Mouse (Mus musculus) neural tube, embryonic 14.5 days (tissue): ENCODE measurements around the gene Pgbd5. TPM values are rescaled to one million over a fixed set of nuclear protein-coding genes. Genes with fewer than 3 reads are reported as not detected.

ENCODE experiments used
- ATAC-seq: fragments of 200-750 bp; cut with Nextera tagmentation; 2 replicates; pipeline ENCODE4 v1.8.0; 2017; ENCODE audit warnings: low read depth, mild to moderate bottlenecking, moderate TSS enrichment, moderate library complexity
- H3K27ac ChIP-seq: fragments of 300-500 bp; sonication (generic); 2 replicates; pipeline ENCODE4 v1.5.1; 2014; ENCODE audit warnings: low read depth, mild to moderate bottlenecking, control low read depth, low read length, moderate library complexity, mixed read lengths
- H3K27me3 ChIP-seq: fragments of 300-500 bp; sonication (generic); 2 replicates; pipeline ENCODE4 v1.6.1; 2014; ENCODE audit warnings: low read length; ENCODE audit not compliant: control insufficient read depth, insufficient read depth
- H3K36me3 ChIP-seq: fragments of 300-500 bp; sonication (generic); 2 replicates; pipeline ENCODE4 v1.6.1; 2014; ENCODE audit warnings: low read length, mixed read lengths; ENCODE audit not compliant: control insufficient read depth, insufficient read depth
- H3K4me1 ChIP-seq: fragments of 300-500 bp; sonication (generic); 2 replicates; pipeline ENCODE4 v1.6.1; 2014; ENCODE audit warnings: low read length; ENCODE audit not compliant: control insufficient read depth, insufficient read depth
- H3K4me2 ChIP-seq: fragments of 300-500 bp; sonication (generic); 2 replicates; pipeline ENCODE4 v1.6.1; 2014; ENCODE audit warnings: mild to moderate bottlenecking, low read depth, low read length, control low read depth
- H3K4me3 ChIP-seq: fragments of 300-500 bp; sonication (generic); 2 replicates; pipeline ENCODE4 v1.5.1; 2014; ENCODE audit warnings: low read depth, low read length, control low read depth, mixed read lengths
- H3K9ac ChIP-seq: fragments of 300-500 bp; sonication (generic); replicated peaks from 2 replicates; pipeline ENCODE4 v1.6.1; 2014; ENCODE audit warnings: low read depth, mild to moderate bottlenecking, control low read depth, low read length, mixed read lengths
- H3K9me3 ChIP-seq: fragments of 300-500 bp; sonication (generic); 2 replicates; pipeline ENCODE4 v1.6.1; 2016; ENCODE audit warnings: low read length; ENCODE audit not compliant: control insufficient read depth
- WGBS: fragments of 180-500 bp; shearing (Covaris S2); extraction: QIAGEN DNeasy Blood & Tissue Kit; methylation state at CpG from one replicate; pipeline ENCODE4 v1.1.7; 2014; 5-methylcytosine and 5-hydroxymethylcytosine counted together
- polyA plus RNA-seq: library from polyadenylated mRNA; unstranded; fragments of >200 nt; fragmentation: Nextera tagmentation; extraction: Ambion mirVana; gene quantifications from 2 replicates; pipeline ENCODE4 v1.2.1, GENCODE M21; 2014

The Pgbd5 gene
- polyA plus RNA-seq, 1 experiment from 2014 or later, result 17.1 TPM

- H3K9me3 ChIP-seq, result no peaks in the 10 kb centered on the region
- H3K27ac ChIP-seq, result no peak overlapping the region
- WGBS, result 92% methylated on average over 20 of the region's 23 CpGs
- no peak overlapping the region for H3K9ac ChIP-seq
- 0 out of 2 replicates have a peak, but pooled peaks cover 4% of the 10 kb centered on the region for H3K36me3 ChIP-seq
- ATAC-seq, result no peak
- H3K4me1 ChIP-seq, result no peaks in the 10 kb centered on the region
- H3K4me2 ChIP-seq, result no peak overlapping the region
- no peaks in the 10 kb centered on the region for H3K27me3 ChIP-seq
- no peak overlapping the region for H3K4me3 ChIP-seq
Measured at GRCm38 (mm10) chr8:124371410-124372123, 67.9 kb downstream of the Pgbd5 start.

DNA sequence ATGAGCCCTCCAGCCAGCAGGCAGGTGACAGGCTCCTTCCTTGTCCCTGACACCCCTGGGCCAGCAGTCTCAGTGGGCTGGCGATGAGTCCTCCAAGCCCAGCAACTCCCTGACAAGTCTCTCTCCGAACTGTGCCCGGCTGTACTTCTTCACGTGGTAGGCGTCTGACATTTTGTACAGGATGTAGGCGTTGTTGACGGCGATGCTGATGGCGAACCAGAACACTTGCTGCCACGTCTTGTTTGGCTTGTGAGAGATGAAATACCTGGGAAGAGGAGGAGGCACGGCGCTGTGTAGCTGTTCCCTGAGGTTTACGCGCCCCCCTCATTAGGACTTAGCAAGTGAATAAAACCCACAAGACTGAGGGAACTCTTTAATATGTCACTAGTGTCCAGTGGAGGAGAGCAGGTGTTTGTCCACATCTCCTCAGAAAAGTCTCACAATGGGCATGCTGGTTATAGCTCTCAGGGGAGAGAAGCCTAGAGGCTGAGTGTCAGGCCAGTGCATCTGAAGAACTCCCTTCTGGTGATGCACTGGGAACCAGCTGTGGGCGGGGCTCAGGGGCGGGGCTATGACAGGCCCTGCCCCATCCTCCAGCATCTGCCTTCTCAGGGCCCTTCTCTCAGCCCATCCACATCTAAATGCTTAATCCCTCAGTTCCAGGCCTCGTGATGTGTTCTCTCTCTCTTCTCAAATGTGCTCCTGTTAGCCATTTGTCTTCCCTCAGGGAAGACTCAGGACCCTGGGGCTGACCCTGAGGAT lies 68.9 kb downstream of the Pgbd5 start:
- Histone ChIP-seq H3K4me1 (no peaks in the 10 kb centered on the region), H3K27me3 (no peaks in the 10 kb centered on the region), H3K27ac (no peak overlapping the region), H3K9ac (no peak overlapping the region), H3K36me3 (0 out of 2 replicates have a peak, but pooled peaks cover 4% of the 10 kb centered on the region), H3K9me3 (no peaks in the 10 kb centered on the region), H3K4me3 (no peak overlapping the region), H3K4me2 (no peak overlapping the region)
- ATAC-seq, result no peak
- WGBS, result 78% methylated on average over 17 of the region's 17 CpGs

GRCm38 (mm10) chr8:124368213-124368612 lies 71.2 kb downstream of the Pgbd5 start:
- no peak overlapping the region for H3K9ac ChIP-seq
- 21% methylated on average over 8 of the region's 8 CpGs for WGBS
- no peak overlapping the region for H3K4me2 ChIP-seq
- H3K36me3 ChIP-seq, result 0 out of 2 replicates have a peak, but pooled peaks cover 4% of the 10 kb centered on the region
- no peaks in the 10 kb centered on the region for H3K9me3 ChIP-seq
- no peaks in the 10 kb centered on the region for H3K27me3 ChIP-seq
- no peaks in the 10 kb centered on the region for H3K4me1 ChIP-seq
- H3K27ac ChIP-seq, result no peak overlapping the region
- H3K4me3 ChIP-seq, result no peak overlapping the region
- no peak for ATAC-seq

- ATAC-seq, result no peak
- Histone ChIP-seq H3K4me2 (no peak overlapping the region), H3K9ac (no peak overlapping the region), H3K4me3 (no peak overlapping the region), H3K27me3 (no peaks in the 10 kb centered on the region), H3K36me3 (no peaks in the 10 kb centered on the region), H3K4me1 (no peaks in the 10 kb centered on the region), H3K9me3 (no peaks in the 10 kb centered on the region), H3K27ac (no peak overlapping the region)
- 98% methylated on average over 15 of the region's 15 CpGs for WGBS
Measured at GRCm38 (mm10) chr8:124363337-124363736, 76.1 kb downstream of the Pgbd5 start.

DNA sequence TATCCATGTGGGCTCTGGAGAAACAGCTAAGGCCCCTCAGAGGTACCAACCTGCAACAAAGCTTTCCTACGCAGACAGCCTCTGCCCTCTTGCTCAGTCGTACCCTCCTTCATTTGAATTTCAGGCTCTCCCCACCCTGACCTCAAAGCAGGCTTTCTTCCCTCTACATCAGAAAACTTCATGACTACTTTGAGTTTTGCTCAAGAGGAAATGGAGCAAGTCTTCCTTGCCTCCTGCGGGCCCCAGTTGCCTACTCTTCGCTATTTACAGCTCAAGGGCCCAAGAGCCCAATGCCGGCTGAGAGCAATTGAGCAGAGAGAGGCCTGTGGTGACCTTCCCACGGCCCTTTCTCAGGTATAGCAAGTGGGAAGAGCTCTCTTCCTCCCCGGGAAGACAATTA lies 76.9 kb downstream of the Pgbd5 start:
- Histone ChIP-seq H3K4me2 (no peak overlapping the region), H3K27ac (no peak overlapping the region), H3K27me3 (no peaks in the 10 kb centered on the region), H3K4me1 (no peaks in the 10 kb centered on the region), H3K4me3 (no peak overlapping the region), H3K9me3 (no peaks in the 10 kb centered on the region), H3K36me3 (no peaks in the 10 kb centered on the region), H3K9ac (no peak overlapping the region)
- WGBS, result 78% methylated on average over 7 of the region's 7 CpGs
- ATAC-seq, result no peak

DNA sequence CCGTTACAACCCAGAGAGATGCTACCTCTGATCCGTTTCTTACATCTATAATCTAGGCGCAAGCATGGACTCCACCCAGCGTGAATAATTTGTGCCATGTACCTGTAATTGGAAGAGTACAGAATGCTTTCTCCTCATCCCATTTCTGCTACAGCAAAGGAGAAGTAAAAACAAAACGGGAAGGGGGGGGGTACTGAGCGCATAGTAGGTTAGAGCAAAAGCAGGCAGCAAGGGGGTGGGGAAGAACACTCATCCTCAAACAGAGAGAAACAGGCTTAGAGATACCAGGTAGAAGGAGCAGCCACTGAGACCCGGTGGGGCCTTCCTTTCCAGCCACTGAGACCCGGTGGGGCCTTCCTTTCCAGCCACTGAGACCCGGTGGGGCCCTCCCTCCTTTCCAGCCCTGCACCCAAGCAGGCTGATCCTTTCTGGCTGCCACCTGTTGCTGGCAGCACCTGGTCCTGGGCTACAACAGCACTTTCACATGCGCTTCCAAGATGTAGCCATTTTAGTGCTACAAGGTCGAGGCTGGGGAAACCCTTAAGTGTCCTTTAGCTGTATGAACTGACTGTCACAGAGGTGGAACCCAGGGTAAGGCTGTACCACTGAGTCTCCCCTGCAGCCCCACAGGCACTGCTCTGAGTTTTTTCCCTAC lies 77.6 kb downstream of the Pgbd5 start:
- Histone ChIP-seq H3K4me2 (no peak overlapping the region), H3K27me3 (no peaks in the 10 kb centered on the region), H3K9me3 (no peaks in the 10 kb centered on the region), H3K9ac (no peak overlapping the region), H3K36me3 (no peaks in the 10 kb centered on the region), H3K4me1 (no peaks in the 10 kb centered on the region), H3K27ac (no peak overlapping the region), H3K4me3 (no peak overlapping the region)
- 76% methylated on average over 11 of the region's 11 CpGs for WGBS
- no peak for ATAC-seq

DNA sequence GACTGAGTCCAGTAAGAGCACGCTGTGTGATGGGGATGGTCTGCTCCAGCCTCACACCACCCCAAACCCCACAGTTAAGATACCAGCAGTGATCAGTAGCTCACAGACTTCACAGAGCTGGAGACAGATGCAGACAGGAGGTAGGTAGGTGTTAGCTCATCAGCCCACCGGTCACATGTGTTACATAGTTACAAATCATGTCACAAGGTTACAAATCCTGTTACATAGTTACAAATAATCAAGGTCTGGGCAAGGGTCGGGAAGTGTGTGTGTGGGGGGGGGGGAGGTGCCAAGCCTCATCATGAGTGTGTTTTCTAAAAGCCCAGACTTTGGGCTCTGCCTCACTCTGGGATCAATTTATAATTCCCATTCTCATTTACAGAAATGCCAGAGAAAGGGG lies 78.5 kb downstream of the Pgbd5 start:
- H3K4me3 ChIP-seq, result no peak overlapping the region
- H3K4me2 ChIP-seq, result no peak overlapping the region
- no peaks in the 10 kb centered on the region for H3K4me1 ChIP-seq
- H3K9ac ChIP-seq, result no peak overlapping the region
- WGBS, result 85% methylated on average over 3 of the region's 3 CpGs
- no peaks in the 10 kb centered on the region for H3K36me3 ChIP-seq
- H3K9me3 ChIP-seq, result no peaks in the 10 kb centered on the region
- no peak for ATAC-seq
- H3K27me3 ChIP-seq, result no peaks in the 10 kb centered on the region
- no peak overlapping the region for H3K27ac ChIP-seq

DNA sequence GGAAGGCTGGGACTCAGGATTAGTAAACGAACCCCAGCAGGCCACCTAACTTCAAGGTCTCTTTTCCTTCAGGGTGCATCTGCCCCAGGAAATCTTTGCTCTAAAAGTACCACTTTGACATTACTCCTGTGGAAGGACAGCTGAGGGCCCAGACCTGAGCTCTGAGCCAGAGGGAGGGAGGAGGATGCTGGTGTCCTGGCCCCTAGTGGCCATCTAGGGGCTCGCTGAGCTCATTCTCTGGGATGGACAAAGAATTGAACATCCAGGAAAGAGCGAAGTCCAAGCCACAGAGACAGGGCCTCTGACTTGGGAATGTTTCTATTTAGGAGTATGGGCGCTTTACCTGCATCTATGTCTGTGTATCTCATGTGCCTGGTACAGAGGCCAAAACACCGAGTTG lies 87.8 kb downstream of the Pgbd5 start:
- Histone ChIP-seq H3K4me2 (no peak overlapping the region), H3K36me3 (no peaks in the 10 kb centered on the region), H3K27ac (no peak overlapping the region), H3K9ac (no peak overlapping the region), H3K27me3 (no peaks in the 10 kb centered on the region), H3K4me3 (no peak overlapping the region), H3K4me1 (no peaks in the 10 kb centered on the region), H3K9me3 (no peaks in the 10 kb centered on the region)
- no peak for ATAC-seq
- 64% methylated on average over 5 of the region's 5 CpGs for WGBS

DNA sequence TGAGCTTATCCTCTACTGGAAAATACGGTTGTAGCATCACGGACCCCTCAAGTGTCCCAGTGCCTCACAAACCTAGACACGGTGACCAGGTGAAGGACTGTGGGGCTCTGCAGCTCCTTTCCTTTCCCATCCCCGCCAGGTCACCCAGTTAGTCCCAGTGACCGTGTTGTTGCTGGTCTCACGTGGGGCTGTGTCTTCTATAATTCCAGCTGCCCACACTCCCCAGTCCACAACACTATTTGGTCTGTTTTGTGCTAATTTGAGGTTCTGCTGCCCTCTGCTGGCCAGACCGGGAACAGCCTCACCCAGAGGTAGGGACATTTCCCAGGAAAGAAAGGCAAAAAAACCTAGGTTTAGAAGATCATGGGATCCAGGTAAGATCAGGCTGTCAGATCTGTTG lies 89.8 kb downstream of the Pgbd5 start:
- 42% methylated on average over 7 of the region's 7 CpGs for WGBS

More for the DNA sequence above, 89.8 kb downstream of the Pgbd5 start:
- H3K27ac ChIP-seq, result no peak overlapping the region
- no peak overlapping the region for H3K9ac ChIP-seq
- H3K4me2 ChIP-seq, result no peak overlapping the region
- no peaks in the 10 kb centered on the region for H3K9me3 ChIP-seq
- H3K4me1 ChIP-seq, result no peaks in the 10 kb centered on the region
- peak; percentile 61; the same call in 1 of the 2 replicates for ATAC-seq
- no peak overlapping the region for H3K4me3 ChIP-seq
- H3K27me3 ChIP-seq, result no peaks in the 10 kb centered on the region
- 0 out of 2 replicates have a peak, but pooled peaks cover 3% of the 10 kb centered on the region for H3K36me3 ChIP-seq
